Mouse (Mus musculus) hindbrain, postnatal 0 days (tissue): Measurements from ENCODE around the gene Herc4. TPM values are rescaled to one million over a fixed set of nuclear protein-coding genes. Genes with fewer than 3 reads are reported as not detected.
"Not testable (repeated sequence)": the region's sequence is repeated elsewhere in the genome, so short reads cannot be mapped to it uniquely, and the experiment has no call there.

Source experiments
- ATAC-seq: fragments of 200-750 bp; cut with Nextera tagmentation; 2 replicates; pipeline ENCODE4 v1.8.0; 2017; ENCODE audit warnings: mild to moderate bottlenecking, moderate TSS enrichment, moderate library complexity
- DNase-seq: peaks from one replicate; pipeline ENCODE4 v3.0.0-alpha.2; 2015; ENCODE audit warnings: low spot score
- H3K27ac ChIP-seq: fragments of 300-500 bp; sonication (generic); 2 replicates; pipeline ENCODE4 v1.5.1; 2014; ENCODE audit warnings: mild to moderate bottlenecking
- H3K27me3 ChIP-seq: fragments of 300-500 bp; sonication (generic); 2 replicates; pipeline ENCODE4 v1.6.1; 2014; ENCODE audit warnings: low read length, mixed read lengths; ENCODE audit not compliant: insufficient read depth
- H3K36me3 ChIP-seq: fragments of 300-500 bp; sonication (generic); 2 replicates; pipeline ENCODE4 v1.6.1; 2014; ENCODE audit warnings: low read length, mixed read lengths; ENCODE audit not compliant: insufficient read depth
- H3K4me1 ChIP-seq: fragments of 300-500 bp; sonication (generic); 2 replicates; pipeline ENCODE4 v1.6.1; 2014; ENCODE audit warnings: antibody characterized with exemption, low read length, mixed read lengths; ENCODE audit not compliant: insufficient read depth
- H3K4me2 ChIP-seq: fragments of 300-500 bp; sonication (generic); 2 replicates; pipeline ENCODE4 v1.6.1; 2014; ENCODE audit warnings: low read depth, mild to moderate bottlenecking, low read length, moderate library complexity, mixed read lengths
- H3K4me3 ChIP-seq: fragments of 300-500 bp; sonication (generic); 2 replicates; pipeline ENCODE4 v1.5.1; 2014; ENCODE audit warnings: low read length
- H3K9ac ChIP-seq: fragments of 300-500 bp; sonication (generic); replicated peaks from 2 replicates; pipeline ENCODE4 v1.6.1; 2014; ENCODE audit warnings: mild to moderate bottlenecking, low read length, moderate library complexity, mixed read lengths
- H3K9me3 ChIP-seq: fragments of 300-500 bp; sonication (generic); 2 replicates; pipeline ENCODE4 v1.6.1; 2016; ENCODE audit warnings: low read length, mixed read lengths
- CTCF ChIP-seq: IDR thresholded peaks from 2 replicates; pipeline ENCODE4 v1.5.1; 2016; ENCODE audit warnings: antibody characterized with exemption, control low read depth, low read depth
- WGBS: fragments of 180-500 bp; shearing (Covaris S2); extraction: QIAGEN DNeasy Blood & Tissue Kit; methylation state at CpG from one replicate; pipeline ENCODE4 v1.1.7; 2014; 5-methylcytosine and 5-hydroxymethylcytosine counted together
- polyA plus RNA-seq: library from polyadenylated mRNA; unstranded; fragments of >200 nt; fragmentation: Nextera tagmentation; extraction: Ambion mirVana; gene quantifications from 2 replicates; pipeline ENCODE4 v1.2.1, GENCODE M21; 2015
- total RNA-seq: library from RNA; depleted of rRNA; stranded (reverse); fragments of >200 nt; gene quantifications from 2 replicates; pipeline ENCODE4 v1.2.3, GENCODE M21; 2014

Herc4 gene
- total and polyA plus RNA-seq, 2 experiments from 2014 or later, result 18.0 to 52.7 TPM

GRCm38 (mm10) chr10:63344751-63345150 lies 101.1 kb downstream of the Herc4 start:
- no peak for DNase-seq
- no peaks in the 10 kb centered on the region for H3K4me1 ChIP-seq
- TF ChIP-seq CTCF, result no peak
- ATAC-seq, result no peak
- WGBS, result 89% methylated on average over 3 of the region's 3 CpGs
- H3K9me3 ChIP-seq, result no peaks in the 10 kb centered on the region
- no peaks in the 10 kb centered on the region for H3K36me3 ChIP-seq
- no peak overlapping the region for H3K4me3 ChIP-seq
- no peaks in the 10 kb centered on the region for H3K27me3 ChIP-seq
- no peak overlapping the region for H3K4me2 ChIP-seq
- H3K27ac ChIP-seq, result no peak overlapping the region
- H3K9ac ChIP-seq, result no peak overlapping the region

GRCm38 (mm10) chr10:63348291-63348690 lies 104.7 kb downstream of the Herc4 start:
- Histone ChIP-seq H3K4me2 (no peak overlapping the region), H3K9me3 (no peaks in the 10 kb centered on the region), H3K4me1 (no peaks in the 10 kb centered on the region), H3K9ac (no peak overlapping the region), H3K36me3 (no peaks in the 10 kb centered on the region), H3K27me3 (no peaks in the 10 kb centered on the region), H3K4me3 (no peak overlapping the region), H3K27ac (no peak overlapping the region)
- ATAC-seq, result no peak
- no peak for DNase-seq
- 59% methylated on average over 3 of the region's 3 CpGs for WGBS
- no peak for TF ChIP-seq CTCF

GRCm38 (mm10) chr10:63350666-63351065 lies 107.1 kb downstream of the Herc4 start:
- Histone ChIP-seq H3K4me3 (no peak overlapping the region), H3K9ac (no peak overlapping the region), H3K27me3 (no peaks in the 10 kb centered on the region), H3K27ac (no peak overlapping the region), H3K36me3 (no peaks in the 10 kb centered on the region), H3K4me2 (no peak overlapping the region), H3K9me3 (no peaks in the 10 kb centered on the region), H3K4me1 (no peaks in the 10 kb centered on the region)
- DNase-seq, result no peak
- 93% methylated on average over 7 of the region's 7 CpGs for WGBS
- TF ChIP-seq CTCF, result no peak
- no peak for ATAC-seq

- H3K27me3 ChIP-seq, DNase-seq, H3K4me3 ChIP-seq, H3K9ac ChIP-seq, ATAC-seq, H3K9me3 ChIP-seq, H3K4me1 ChIP-seq, H3K27ac ChIP-seq, H3K4me2 ChIP-seq, H3K36me3 ChIP-seq: not testable (repeated sequence)
- WGBS, result 91% methylated on average over 7 of the region's 7 CpGs
Measured at GRCm38 (mm10) chr10:63351099-63351498, 107.5 kb downstream of the Herc4 start.

GRCm38 (mm10) chr10:63352111-63352510 lies 108.5 kb downstream of the Herc4 start:
- Histone ChIP-seq H3K36me3 (no peaks in the 10 kb centered on the region), H3K27ac (no peak overlapping the region), H3K4me3 (no peak overlapping the region), H3K9me3 (no peaks in the 10 kb centered on the region), H3K27me3 (no peaks in the 10 kb centered on the region), H3K4me1 (no peaks in the 10 kb centered on the region), H3K4me2 (no peak overlapping the region), H3K9ac (no peak overlapping the region)
- WGBS, result 63% methylated on average over 5 of the region's 5 CpGs
- DNase-seq, result peak; percentile 6
- ATAC-seq, result no peak
- no peak for TF ChIP-seq CTCF

GRCm38 (mm10) chr10:63360502-63360901 lies 116.9 kb downstream of the Herc4 start:
- no peak overlapping the region for H3K27ac ChIP-seq
- WGBS, result 54% methylated on average over 1 of the region's 1 CpGs

GRCm38 (mm10) chr10:63365918-63366455 lies 122.4 kb downstream of the Herc4 start:
- TF ChIP-seq CTCF, result no peak
- Histone ChIP-seq H3K4me3 (no peak overlapping the region), H3K4me2 (no peak overlapping the region), H3K9ac (no peak overlapping the region), H3K36me3 (no peaks in the 10 kb centered on the region), H3K27ac (no peak overlapping the region), H3K4me1 (no peaks in the 10 kb centered on the region), H3K27me3 (no peaks in the 10 kb centered on the region), H3K9me3 (no peaks in the 10 kb centered on the region)
- DNase-seq (no peak), ATAC-seq (no peak)
- 58% methylated on average over 7 of the region's 7 CpGs for WGBS

More at GRCm38 (mm10) chr10:63360502-63360901, 116.9 kb downstream of the Herc4 start:
- TF ChIP-seq CTCF, result no peak
- Histone ChIP-seq H3K36me3 (no peaks in the 10 kb centered on the region), H3K9me3 (no peaks in the 10 kb centered on the region), H3K4me3 (no peak overlapping the region), H3K4me2 (no peak overlapping the region), H3K4me1 (no peaks in the 10 kb centered on the region), H3K27me3 (no peaks in the 10 kb centered on the region), H3K9ac (no peak overlapping the region)
- no peak for ATAC-seq
- no peak for DNase-seq
